Mouse (Mus musculus) adrenal gland, postnatal 36 days (tissue): ENCODE results near the gene Mrpl49. TPM values are rescaled to one million over a fixed set of nuclear protein-coding genes. Genes with fewer than 3 reads are reported as not detected.

Experiments used
- DNase-seq, 2 experiments: peaks; one replicate each; pipeline ENCODE4 v3.0.0; 2021; ENCODE audit warnings: mixed read lengths in 1 of 2
- long read RNA-seq, 2 experiments: library from polyadenylated mRNA; stranded (forward); transcript quantifications; one replicate each; pipeline ENCODE4 v2.0.0; 2021; ENCODE audit warnings: borderline sequencing depth in 2 of 2
- total RNA-seq, 2 experiments: library from RNA; stranded (reverse); gene quantifications; 2 replicates each; pipeline ENCODE4 v1.2.3; 2021

The Mrpl49 gene
- total RNA-seq, result 10 to 100 TPM; 58.2 to 58.6 TPM
- long read RNA-seq, experiment 1, transcript Mrpl49-201 (4 exons, 1,764 nt), result major isoform, 91 of 96 reads
- long read RNA-seq, experiment 1, partial matches to known transcripts, result 0 of 96 reads
- long read RNA-seq, experiment 1, other reads (novel, unspliced or antisense), result 4 of 96 reads
- long read RNA-seq, experiment 2, transcript Mrpl49-201 (4 exons, 1,764 nt), result major isoform, 20 of 22 reads
- long read RNA-seq, experiment 2, partial matches to known transcripts, result 0 of 22 reads
- long read RNA-seq, experiment 2, other reads (novel, unspliced or antisense), result 1 of 22 reads

GRCm38 (mm10) chr19:6057313-6058096 is at the start of gene Mrpl49, which contains the start of gene Fau:
Mrpl49 (minus strand) TSS chr19:6057785.
Fau (plus strand) TSS chr19:6057844.
- DNase-seq, result peak; percentile 99

GRCm38 (mm10) chr19:6105586-6105985 is 48.0 kb upstream of the Mrpl49 start, which contains the start of gene Naaladl1:
Naaladl1 (plus strand) TSS chr19:6105782.
- DNase-seq, result no peak

GRCm38 (mm10) chr19:6104476-6104875 is 46.9 kb upstream of the Mrpl49 start:
- no peak for DNase-seq

- DNase-seq, result no peak
Observed at GRCm38 (mm10) chr19:6102169-6102853, 44.7 kb upstream of the Mrpl49 start.

DNA sequence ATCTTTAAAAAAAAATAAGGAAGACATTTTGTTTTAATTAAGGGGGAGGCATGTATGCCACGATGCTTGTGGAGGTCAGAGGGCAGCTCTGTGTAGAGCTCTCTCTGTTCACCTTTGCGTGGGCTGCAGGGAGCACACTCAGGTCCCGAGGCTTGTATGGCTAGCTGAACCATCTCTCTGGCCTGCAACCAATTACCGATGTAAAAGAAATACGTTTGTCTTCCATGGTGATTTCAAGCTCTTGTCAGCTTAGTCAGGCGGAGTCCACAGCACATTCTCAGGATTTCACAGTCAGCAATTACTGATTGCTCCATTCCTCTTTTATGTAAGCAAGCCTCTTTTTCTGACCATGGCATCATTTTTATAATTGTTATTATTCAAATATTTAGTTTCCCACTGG is 43.6 kb upstream of the Mrpl49 start:
- DNase-seq, result no peak

DNA sequence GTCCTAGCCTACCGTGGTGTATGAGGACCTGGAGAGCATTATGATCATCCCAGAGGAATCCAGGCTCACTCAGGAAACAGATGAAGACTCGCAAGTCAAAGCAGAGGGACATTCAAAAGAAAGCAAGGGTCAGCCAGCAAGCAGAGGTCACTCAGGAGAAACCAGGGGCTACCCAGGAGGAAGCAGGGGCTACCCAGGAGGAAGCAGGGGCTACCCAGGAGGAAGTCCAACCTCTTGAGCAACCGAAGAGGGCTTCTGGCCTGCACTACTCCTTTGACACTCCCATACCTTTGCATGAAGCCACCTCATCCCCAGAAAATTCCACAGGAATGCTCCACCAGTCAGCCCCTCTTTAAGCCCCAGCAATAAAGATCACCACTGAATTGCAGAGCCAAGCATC is 40.3 kb upstream of the Mrpl49 start:
- peak in 1 of 2 experiments; percentile 44 for DNase-seq

- no peak for DNase-seq
Observed at GRCm38 (mm10) chr19:6094119-6094518, 36.5 kb upstream of the Mrpl49 start, which contains the start of gene AC131692.1. AC131692.1 (plus strand) TSS chr19:6094419.

GRCm38 (mm10) chr19:6088841-6089240 is 31.3 kb upstream of the Mrpl49 start:
- no peak for DNase-seq

GRCm38 (mm10) chr19:6085417-6085879 is 27.9 kb upstream of the Mrpl49 start:
- DNase-seq, result peak; percentile 65 to 69

DNA sequence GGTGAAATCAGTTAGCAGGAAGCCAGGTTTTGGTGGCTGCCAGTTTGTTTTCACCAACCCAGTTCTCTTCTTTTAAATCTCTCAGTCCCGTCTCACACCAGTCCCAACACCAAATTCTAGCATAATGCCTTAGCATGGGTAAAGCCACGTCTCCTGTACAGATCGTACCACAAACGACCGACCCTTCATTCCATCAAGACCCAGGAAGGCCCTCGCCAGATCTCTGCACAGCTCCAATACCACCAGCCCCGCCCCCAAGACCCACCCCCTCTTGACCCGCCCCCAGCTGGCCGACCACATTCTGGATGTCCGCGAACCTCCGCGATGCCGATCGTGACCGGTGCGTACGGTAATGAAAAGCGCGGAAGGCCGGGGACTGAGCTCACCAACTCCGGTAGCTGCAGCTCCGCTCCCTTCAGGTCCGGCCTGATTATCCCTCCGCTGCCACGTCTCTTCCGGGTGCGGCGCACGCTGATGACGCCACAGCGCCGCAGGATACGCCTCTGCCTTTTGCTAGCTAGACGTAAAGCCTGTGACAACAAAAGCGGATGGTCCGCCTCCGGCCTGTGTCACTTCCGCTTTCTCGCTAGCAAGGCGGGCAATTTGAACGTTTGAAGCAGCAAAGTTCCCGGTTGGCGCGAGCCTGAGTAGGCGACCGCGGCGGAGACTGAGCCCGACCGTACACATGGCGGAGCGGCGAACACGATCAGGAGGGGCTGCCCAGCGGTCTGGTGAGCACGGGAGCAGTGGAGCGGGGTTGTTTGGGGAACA is 27.1 kb upstream of the Mrpl49 start, which contains the start of the genes Zfpl1 and Cdca5:
Gene Zfpl1 (minus strand): TSS at position 479 of the 771 bp plus-strand sequence.
Gene Cdca5 (plus strand): TSS at position 506 of the 771 bp plus-strand sequence.
- DNase-seq, result peak; percentile 96 to 97

DNA sequence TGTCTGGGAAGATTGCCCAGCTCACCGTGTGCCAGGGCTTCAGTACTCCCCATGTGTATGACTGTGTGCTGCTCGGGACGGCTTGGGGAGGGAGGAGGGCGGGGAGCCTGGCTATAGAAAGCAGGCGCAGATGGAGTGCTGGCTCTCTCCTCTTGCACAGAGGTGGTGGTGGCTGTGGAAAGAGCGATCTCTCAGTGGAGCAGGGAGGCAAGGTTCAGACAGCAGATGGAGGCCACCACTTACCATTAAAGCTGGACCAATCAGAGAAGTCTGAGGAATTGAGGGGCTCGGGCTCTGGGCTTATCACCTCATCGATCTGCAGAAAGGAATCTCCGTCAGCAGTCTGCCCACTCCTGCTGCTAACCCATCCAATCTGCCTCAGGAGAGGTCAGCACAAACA is 24.6 kb upstream of the Mrpl49 start, which contains the start of gene Gm28374:
Gene Gm28374 (minus strand): TSS at position 101 of the 400 bp plus-strand sequence.
- no peak for DNase-seq

- DNase-seq, result no peak
Observed at GRCm38 (mm10) chr19:6079983-6080480, 22.4 kb upstream of the Mrpl49 start, which contains the start of gene Tmem262. Tmem262 (plus strand) TSS chr19:6080033.

- DNase-seq, result peak; percentile 83 to 87
Observed at GRCm38 (mm10) chr19:6076564-6077393, 19.2 kb upstream of the Mrpl49 start, which contains the start of gene Vps51. Vps51 (minus strand) TSS chr19:6077231.

DNA sequence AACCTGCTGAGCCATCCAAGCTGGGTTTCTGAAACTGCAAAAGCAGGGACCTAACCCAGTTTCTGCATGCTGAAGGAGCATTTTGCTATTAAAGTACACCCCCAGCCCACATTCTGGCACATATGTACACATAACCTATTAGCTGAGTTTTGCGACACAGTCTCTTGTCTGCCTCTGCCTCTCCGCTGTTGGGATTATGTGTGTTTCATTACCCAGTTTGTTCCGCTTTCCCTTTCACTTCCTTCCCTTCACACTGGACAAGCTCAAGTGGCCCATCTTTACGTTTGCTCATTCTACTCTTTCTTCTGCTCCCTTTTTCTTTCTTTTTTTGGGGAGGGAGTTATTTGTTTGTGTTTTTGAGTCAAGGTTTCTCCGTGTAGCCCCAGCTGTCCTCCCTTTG is 16.3 kb upstream of the Mrpl49 start:
- no peak for DNase-seq

DNA sequence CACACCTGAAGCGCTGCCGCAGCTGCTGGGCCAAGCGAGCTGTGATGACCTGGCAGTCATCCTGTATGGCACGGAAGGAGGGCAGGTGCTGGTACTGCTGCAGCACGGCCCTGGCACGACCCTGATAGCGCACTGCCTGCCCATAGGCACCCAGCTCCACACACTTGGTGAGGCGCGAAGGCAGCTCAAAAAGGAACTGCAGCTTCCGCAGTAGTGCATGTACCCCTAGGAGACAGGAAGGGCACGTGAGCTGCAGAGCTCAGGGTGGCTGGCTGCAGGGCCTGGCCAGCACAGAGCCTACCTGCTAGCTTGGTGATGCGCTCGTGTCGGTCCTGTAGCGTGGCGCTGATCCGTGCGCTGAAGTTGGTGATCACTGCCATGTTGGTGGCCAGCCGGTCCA is 13.7 kb upstream of the Mrpl49 start:
- no peak for DNase-seq

GRCm38 (mm10) chr19:6070571-6071250 is 13.1 kb upstream of the Mrpl49 start:
- DNase-seq, result no peak

DNA sequence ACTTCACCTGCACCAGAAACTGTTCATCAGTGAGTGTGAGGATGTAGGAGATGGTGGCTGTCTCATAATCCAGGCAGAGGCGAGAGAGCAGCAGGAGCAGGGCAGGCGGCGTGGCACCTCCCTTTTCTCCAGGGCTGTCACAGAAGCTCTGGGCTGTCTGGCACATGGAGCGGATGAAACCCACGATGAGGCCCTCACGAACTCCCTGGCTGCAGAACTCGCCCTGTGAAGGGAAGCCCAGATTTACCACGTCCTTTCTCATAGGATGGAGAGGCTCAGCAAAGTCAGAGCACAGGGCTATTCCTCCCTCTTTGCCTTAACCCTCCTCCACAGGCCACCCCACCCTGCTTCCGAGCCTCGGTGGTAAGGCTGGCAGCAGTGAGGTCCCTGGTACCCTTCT is 12.3 kb upstream of the Mrpl49 start:
- no peak for DNase-seq

DNA sequence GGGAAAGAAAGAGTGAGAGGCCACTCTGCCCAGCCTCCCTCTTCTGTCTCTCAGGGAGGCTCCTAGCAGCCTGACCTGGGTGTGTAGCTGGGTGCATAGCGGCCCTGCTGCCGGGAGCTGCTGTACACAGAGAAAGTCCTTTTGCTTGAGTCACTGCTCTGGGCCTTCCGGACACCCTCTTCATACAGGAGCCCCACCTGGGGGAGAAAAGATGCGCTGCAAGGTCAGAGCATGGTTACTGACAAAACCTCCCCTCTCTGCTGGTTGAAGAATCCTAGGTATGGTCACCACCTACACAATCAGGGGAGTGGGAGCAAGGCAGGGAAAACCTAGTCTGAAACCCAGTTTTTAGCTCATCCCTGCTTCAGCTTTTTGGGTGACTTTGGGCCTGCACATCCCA is 11.4 kb upstream of the Mrpl49 start:
- DNase-seq, result no peak

DNA sequence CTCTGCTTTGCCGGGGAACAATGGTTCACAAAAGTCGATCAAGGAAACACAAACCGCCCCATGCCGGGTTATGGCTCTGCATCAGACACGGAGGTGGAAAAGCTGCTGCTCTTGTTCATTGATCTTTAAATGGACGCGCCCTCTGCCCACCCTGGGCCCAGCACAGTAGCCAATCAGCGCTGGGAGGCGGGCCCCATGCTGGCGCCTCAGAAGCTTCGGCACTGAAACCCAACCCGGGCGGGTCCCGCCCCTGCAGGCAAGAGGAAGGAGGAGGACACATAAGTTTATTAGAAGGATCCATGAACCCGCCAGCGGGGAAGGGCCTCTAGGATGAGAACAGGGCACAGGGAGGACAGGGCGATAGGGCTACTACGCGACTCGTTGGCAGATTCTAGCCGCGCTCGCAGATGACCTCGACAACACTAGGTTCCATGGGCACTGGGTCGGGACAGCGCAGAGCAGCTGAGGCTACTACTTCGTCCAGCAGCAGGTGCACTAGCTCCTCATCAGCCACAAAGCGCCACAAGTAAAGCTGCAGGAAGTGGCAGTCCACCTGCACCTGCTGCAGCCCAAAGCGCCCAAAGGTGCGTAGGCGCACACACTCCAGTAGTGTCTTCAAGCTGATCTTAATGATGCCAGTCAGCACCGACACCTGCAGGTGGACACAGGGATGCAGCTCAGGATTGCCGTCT is 10.3 kb upstream of the Mrpl49 start, which contains the start of gene Tm7sf2:
Gene Tm7sf2 (minus strand): TSS at position 650 of the 692 bp plus-strand sequence.
- peak; percentile 97 to 98 for DNase-seq
